Mouse (Mus musculus): ENCODE data around the gene Ankle1. TPM values are rescaled to one million over a fixed set of nuclear protein-coding genes. Genes with fewer than 3 reads are reported as not detected.

The Ankle1 gene
- polyA plus RNA-seq, 1 experiment from 2014 or later, result 34.8 TPM

DNA sequence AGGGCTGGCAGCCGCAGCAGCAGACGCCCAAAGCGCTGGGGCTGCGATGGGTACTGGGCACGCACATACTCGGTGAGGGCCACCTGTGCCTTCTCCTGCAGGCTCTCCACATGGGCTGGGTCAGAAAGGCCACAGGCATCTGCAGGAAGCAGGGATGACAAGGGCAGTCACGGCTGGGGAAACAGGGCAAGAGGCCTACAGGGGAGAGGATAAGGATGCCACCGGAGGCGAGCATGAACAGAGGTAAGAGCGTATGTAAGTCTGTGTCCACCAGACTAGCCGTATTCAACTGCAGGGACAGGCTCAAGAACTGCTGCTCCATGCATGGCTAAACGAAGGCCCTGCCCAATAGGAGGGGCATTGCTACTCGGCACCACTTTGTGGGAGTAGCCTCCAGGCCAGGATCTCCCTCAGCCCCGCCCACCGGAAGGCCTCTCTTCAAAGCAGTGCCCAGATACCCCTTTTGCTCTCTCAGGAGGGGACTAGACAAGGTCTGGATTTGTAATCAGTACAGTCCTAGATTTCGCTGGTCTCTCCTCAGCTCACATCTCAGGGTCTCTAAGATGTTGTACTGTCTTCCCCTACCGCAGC, 31.1 kb upstream of the Ankle1 start:
- H3K36me3 ChIP-seq, result peaks cover 34% of the 10 kb centered on the region
- H3K27ac ChIP-seq (replicated peaks), result no peak overlapping the region
- H3K27me3 ChIP-seq, result peaks cover 18% of the 10 kb centered on the region
- no peaks in the 10 kb centered on the region for H3K9me3 ChIP-seq
- no peak overlapping the region for H3K9ac ChIP-seq (replicated peaks)
- no peak for ATAC-seq (ENCODE audit: low FRiP score, low read depth)
- H3K4me1 ChIP-seq, result peaks cover 42% of the 10 kb centered on the region
- H3K4me3 ChIP-seq, result no peak overlapping the region
- H3K4me2 ChIP-seq (replicated peaks), result no peak overlapping the region
- WGBS, result 79% methylated on average over 17 of the region's 17 CpGs

DNA sequence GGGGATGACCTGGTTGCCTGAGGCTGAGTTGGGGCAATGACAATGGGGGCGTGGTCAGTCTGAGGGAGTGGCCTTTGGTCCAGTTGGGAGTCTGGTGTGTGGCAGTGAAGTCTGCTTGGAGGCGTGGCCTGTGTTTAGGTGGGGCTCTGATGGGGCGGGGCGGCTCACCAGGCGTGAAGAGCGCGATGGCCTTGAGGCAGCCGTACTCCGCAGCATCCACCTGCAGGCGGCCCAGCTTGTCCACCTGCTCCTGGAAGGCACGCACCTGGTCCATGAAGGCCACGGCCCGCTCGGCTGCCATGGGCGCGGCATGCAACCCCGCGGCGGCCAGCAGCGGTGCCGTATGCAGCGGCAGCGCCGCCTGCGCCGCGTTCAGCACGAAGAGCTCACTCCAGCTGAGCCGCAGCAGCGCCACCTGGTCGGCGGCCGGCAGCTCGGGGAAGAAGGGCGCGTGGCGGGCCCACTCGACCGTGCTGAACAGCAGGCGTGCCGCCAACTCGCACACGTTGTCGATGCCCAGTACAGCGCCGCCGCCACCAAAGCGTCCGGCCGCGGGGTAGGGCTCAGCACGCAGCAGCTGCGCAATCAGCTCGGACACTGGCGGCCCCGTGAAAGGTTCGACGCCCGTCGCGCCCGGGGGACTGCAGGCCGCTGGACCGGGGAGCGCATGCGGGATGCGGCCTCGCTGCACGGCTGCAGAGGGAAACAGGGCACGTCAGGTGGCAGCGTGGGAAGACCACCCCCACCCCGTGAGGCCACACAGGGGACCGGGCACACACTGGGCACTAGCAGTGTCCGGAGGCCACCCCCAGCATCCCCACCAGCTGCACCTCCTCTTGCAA, 30.0 kb upstream of the Ankle1 start:
- 6% methylated on average over 74 of the region's 74 CpGs for WGBS
- Histone ChIP-seq H3K27me3 (peaks cover 21% of the 10 kb centered on the region), H3K9me3 (no peaks in the 10 kb centered on the region), H3K9ac (replicated peaks) (peak overlapping the region; percentile 59), H3K4me2 (replicated peaks) (peak overlapping the region; percentile 56), H3K27ac (replicated peaks) (peak overlapping the region; percentile 68), H3K36me3 (peaks cover 31% of the 10 kb centered on the region), H3K4me3 (peak overlapping the region; percentile 38), H3K4me1 (peaks cover 46% of the 10 kb centered on the region)
- peak; percentile 3 for ATAC-seq (ENCODE audit: low FRiP score, low read depth)

DNA sequence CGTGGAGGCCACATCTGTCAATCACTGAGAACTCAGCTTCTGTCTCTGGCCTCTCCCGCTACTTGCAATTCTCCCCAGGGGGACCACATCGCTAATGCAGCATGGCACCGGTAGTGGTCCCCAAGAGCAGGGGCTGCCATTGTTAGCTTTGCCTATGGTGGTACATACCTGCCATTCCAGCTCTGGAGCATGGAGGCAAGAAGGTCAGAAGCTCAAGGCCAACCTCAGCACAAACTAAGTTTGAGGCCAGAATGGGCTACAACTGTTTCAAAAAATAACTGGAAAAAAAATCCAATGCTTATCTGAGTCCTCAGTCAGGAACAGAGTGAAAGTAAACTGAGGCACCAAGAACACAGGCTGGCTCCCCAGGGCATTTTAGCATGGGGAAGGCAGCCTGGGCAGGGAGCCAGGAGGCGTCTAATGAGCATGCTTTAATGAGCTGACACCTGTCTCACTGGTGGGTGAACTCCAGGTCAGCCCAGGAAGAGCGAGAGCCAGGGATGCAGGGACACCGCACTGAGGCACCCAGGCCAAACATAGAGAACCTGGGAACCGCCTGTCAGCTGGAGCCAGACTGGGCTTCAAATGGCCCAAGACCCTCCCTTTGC, 29.3 kb upstream of the Ankle1 start:
- Histone ChIP-seq H3K36me3 (peaks cover 31% of the 10 kb centered on the region), H3K9ac (replicated peaks) (no peak overlapping the region; the same call in 1 of the 2 replicates), H3K27ac (replicated peaks) (peak overlapping the region; percentile 68; the same call in 1 of the 2 replicates), H3K4me2 (replicated peaks) (peak overlapping the region; percentile 56), H3K4me1 (peaks cover 52% of the 10 kb centered on the region), H3K9me3 (no peaks in the 10 kb centered on the region), H3K4me3 (peak overlapping the region; percentile 38), H3K27me3 (peaks cover 24% of the 10 kb centered on the region)
- no peak for ATAC-seq (ENCODE audit: low FRiP score, low read depth)
- 40% methylated on average over 8 of the region's 8 CpGs for WGBS

DNA sequence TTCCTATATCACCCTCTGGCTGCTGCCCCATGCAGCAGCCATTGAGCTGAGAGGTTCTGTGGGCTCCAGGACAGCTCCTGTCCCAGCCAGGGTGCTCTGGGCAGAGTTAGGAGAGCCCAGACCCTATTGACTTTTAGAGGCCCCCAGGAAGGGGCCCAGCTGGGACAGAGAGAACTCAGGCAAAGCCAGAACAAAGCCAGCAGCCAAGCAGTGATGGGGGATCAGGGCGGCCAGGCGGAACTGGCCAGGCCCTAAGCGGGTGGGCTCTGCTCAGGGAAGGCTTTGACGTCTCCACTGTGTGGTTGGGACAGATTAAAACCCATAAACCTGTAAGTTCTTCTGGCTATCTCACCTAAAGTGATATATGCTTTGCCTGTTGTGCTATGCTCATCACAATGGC, 26.8 kb upstream of the Ankle1 start:
- 16% methylated on average over 4 of the region's 4 CpGs for WGBS
- peak overlapping the region; percentile 87 for H3K9ac ChIP-seq (replicated peaks)
- H3K4me3 ChIP-seq, result peak overlapping the region; percentile 84
- ATAC-seq (ENCODE audit: low FRiP score, low read depth), result no peak
- peaks cover 70% of the 10 kb centered on the region for H3K4me1 ChIP-seq
- H3K9me3 ChIP-seq, result no peaks in the 10 kb centered on the region
- peaks cover 24% of the 10 kb centered on the region for H3K27me3 ChIP-seq
- H3K4me2 ChIP-seq (replicated peaks), result peak overlapping the region; percentile 98
- peak overlapping the region; percentile 61 for H3K27ac ChIP-seq (replicated peaks)
- peaks cover 21% of the 10 kb centered on the region for H3K36me3 ChIP-seq

DNA sequence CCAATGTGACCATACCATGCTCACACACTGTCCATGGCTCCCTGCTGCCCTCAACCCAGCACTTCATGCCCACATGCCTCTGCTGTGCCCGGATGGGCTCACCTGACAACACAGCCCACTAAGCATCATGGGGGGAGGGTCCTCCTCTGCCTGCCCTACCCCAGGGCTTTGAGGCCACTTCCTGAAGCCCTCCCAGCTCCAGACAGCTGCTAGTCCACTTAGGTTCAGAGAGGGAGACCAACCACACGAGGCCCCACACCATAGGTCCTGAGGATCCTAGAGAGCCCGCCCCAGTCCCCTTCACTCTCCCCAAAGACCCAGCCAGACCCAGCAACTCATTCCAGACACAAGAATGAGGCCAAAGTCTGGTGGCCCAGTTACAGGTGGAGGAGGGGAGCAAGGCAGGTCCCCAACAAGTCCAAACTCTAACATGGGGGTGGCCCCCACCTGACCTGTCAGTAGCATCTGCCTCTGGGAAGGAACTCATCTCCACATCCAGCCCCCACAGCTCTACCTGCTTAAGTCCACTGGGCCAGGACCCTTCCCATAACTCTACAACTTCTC, 26.2 kb upstream of the Ankle1 start:
- Histone ChIP-seq H3K36me3 (peaks cover 15% of the 10 kb centered on the region), H3K27me3 (peaks cover 24% of the 10 kb centered on the region), H3K4me3 (peak overlapping the region; percentile 84), H3K9ac (replicated peaks) (peak overlapping the region; percentile 87), H3K9me3 (no peaks in the 10 kb centered on the region), H3K4me1 (peaks cover 70% of the 10 kb centered on the region), H3K4me2 (replicated peaks) (peak overlapping the region; percentile 98), H3K27ac (replicated peaks) (peak overlapping the region; percentile 61)
- no peak for ATAC-seq (ENCODE audit: low FRiP score, low read depth)
- WGBS, result 38% methylated on average over 3 of the region's 3 CpGs

DNA sequence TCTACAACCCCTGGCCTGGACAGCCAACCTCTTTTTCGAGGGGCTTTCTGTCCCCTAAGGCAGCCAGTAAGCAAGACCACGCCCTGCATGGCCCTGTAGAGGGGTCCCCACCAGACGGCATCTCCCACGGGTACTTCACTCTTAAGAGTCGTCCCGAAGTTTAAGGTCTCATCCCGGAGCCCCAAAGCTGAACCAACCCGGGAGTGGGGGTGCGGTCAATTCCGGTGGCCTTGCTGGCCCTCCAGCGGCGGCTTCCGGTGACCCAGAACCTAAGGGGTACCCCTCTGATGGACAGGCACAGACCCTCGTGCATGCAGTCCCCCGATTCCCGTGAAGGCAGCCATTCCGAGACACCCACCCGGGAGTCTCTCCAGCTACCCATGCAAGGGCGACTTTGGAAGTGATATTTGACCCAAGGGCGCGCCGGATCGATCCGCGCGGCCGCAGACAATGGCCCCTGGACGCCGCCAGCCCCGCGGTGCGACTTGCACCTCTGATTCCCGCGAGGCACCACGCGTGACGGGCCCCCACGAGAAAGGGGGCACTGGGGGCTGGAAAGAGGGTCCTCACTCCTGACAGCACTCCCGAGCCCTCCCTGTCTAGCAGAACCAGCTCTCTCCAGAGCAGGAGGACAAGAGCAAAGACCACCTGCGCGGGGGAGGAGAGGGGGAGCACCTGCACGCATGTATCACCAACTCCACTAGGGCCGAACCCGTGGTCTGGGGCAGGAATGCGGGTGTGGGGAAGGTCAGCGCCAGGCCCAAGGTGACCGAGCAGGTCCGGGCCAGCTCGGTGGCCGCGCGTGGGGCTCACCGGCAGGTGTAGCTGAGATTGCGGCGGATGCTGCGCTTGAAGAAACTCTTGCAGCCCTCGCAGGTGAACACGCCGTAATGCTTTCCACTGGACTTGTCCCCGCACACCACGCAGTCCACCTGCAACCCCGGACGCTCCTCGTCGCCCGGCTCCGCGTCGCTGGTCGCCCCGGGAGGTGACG, 25.3 kb upstream of the Ankle1 start:
- Histone ChIP-seq H3K4me2 (replicated peaks) (peak overlapping the region; percentile 98), H3K4me3 (peak overlapping the region; percentile 84), H3K36me3 (peaks cover 7% of the 10 kb centered on the region), H3K27me3 (peaks cover 24% of the 10 kb centered on the region), H3K9ac (replicated peaks) (peak overlapping the region; percentile 87), H3K9me3 (no peaks in the 10 kb centered on the region), H3K27ac (replicated peaks) (peak overlapping the region; percentile 92), H3K4me1 (peaks cover 64% of the 10 kb centered on the region)
- 1% methylated on average over 72 of the region's 72 CpGs for WGBS
- ATAC-seq (ENCODE audit: low FRiP score, low read depth), result no peak

DNA sequence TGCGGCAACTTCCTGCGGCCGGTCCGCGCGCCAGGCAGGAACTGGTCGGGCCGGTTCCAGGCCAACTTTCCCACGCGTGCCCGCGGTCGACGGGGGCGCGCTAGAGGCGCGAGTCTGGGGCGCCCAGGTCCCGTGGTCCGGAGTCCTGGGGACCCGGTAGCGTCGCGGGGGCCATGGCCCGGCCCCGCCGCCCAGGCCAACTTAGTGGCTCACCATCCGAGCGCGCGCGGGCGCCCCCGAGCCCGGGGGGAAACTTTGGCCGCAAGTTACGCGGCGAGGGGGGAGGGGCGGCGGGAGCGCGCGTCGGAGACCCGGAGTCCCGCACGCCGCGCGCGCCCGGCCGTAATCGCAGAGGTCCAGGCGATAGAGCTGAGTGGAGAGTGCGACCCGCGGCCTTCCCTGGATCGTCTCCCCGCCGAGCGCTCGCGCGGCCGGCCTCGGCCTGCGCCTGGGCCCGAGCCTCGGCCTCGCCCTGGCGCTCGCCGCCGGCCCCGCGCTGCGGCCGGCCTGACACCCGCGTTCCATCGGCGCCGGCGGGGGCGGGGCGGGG, 24.3 kb upstream of the Ankle1 start, which contains the start of gene Nr2f6:
Nr2f6 (minus strand) TSS at position 540 of the 550 bp plus-strand sequence.
- WGBS, result 1% methylated on average over 63 of the region's 89 CpGs
- peaks cover 54% of the 10 kb centered on the region for H3K4me1 ChIP-seq

DNA sequence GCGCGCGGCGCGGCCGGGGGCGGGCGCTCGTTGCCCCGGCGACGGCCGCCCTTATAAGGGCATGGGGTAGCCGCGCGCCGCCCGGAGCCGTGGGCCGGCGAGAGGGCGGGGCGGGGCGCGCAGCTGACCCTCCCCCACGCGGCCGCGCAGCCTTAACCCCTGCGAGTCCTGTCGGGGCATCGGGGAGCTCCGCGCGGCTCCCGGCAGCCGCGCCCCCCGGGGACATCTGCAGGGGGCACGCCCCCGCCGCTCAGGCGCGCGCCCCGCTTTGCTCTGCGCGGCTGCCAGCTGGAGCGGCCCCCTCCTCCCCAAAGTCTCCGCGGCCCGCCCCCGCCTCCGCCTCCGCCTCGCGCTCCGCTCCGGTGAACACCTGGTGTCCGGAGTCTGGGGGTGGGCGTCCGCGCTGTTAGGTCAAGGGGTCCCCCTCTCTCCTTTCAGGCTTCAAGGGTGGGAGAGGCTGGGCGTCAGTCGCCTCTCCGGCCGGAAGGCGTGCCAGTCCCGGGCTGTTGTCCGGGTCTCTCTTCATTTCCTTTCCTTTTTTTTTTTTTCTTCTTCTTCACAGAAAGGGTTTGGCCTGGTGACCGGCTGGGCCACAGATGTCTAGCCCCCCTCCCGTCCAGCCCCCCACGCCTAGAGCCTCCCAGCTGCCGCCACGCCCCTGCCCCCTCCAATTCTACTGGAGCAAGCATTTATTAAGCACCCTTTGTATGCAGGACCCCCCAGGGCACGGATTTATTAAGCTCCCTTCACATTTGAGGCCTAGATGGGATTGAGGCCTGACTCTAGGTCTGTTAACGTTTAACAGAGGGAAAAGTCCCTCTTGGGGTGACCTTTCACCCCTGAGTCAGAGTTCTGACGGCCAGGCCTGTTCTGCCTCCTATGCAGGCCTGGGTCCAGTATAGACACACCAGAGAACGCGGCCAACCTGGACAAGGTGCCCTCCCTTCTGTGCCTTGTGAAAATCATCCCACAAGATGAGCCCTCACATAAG, 23.5 kb upstream of the Ankle1 start:
- Histone ChIP-seq H3K4me1 (peaks cover 47% of the 10 kb centered on the region), H3K4me3 (peak overlapping the region; percentile 84), H3K4me2 (replicated peaks) (peak overlapping the region; percentile 98), H3K36me3 (peaks cover 4% of the 10 kb centered on the region; the same call in 1 of the 2 replicates), H3K9ac (replicated peaks) (peak overlapping the region; percentile 87), H3K27ac (replicated peaks) (peak overlapping the region; percentile 92), H3K27me3 (peaks cover 12% of the 10 kb centered on the region), H3K9me3 (no peaks in the 10 kb centered on the region)
- ATAC-seq (ENCODE audit: low FRiP score, low read depth), result peak; percentile 89
- WGBS, result under 1% methylated on average over 69 of the region's 80 CpGs

More for the DNA sequence above, 24.3 kb upstream of the Ankle1 start, which contains the start of gene Nr2f6:
- peaks cover 4% of the 10 kb centered on the region; the same call in 1 of the 2 replicates for H3K36me3 ChIP-seq
- peak within 1 kb of the TSS; percentile 92 for H3K27ac ChIP-seq (replicated peaks)
- no peaks in the 10 kb centered on the region for H3K9me3 ChIP-seq
- ATAC-seq (ENCODE audit: low FRiP score, low read depth), result peak; percentile 70
- H3K27me3 ChIP-seq, result peaks cover 20% of the 10 kb centered on the region
- peak within 1 kb of the TSS; percentile 98 for H3K4me2 ChIP-seq (replicated peaks)
- peak within 1 kb of the TSS; percentile 87 for H3K9ac ChIP-seq (replicated peaks)
- H3K4me3 ChIP-seq, result peak within 1 kb of the TSS; percentile 84

DNA sequence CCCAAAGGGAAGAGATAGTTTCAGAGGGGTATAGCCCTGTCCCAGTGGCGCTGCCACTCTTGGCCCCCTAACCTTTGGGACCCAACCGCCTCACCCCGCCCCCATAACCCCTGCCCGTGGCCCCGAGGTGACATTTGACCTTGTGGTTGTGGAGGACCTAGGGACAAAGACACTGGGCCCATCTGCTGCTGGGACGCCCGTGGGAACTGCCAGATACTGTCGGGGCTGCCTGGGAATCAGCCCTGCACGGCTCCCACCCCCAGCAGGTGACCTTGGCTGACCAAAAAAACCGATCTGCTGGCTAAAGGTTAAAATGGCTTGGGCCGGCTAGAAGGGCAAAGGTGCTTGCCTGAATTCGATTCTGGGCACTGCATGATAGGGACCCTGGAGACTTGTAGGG, 22.4 kb upstream of the Ankle1 start:
- 9% methylated on average over 12 of the region's 12 CpGs for WGBS
- peaks cover 6% of the 10 kb centered on the region; the same call in 1 of the 2 replicates for H3K27me3 ChIP-seq
- no peak overlapping the region for H3K4me2 ChIP-seq (replicated peaks)
- peak overlapping the region; percentile 92 for H3K27ac ChIP-seq (replicated peaks)
- H3K9me3 ChIP-seq, result no peaks in the 10 kb centered on the region
- no peak for ATAC-seq (ENCODE audit: low FRiP score, low read depth)
- peaks cover 47% of the 10 kb centered on the region for H3K4me1 ChIP-seq
- H3K36me3 ChIP-seq, result no peaks in the 10 kb centered on the region
- no peak overlapping the region for H3K9ac ChIP-seq (replicated peaks)
- no peak overlapping the region for H3K4me3 ChIP-seq

DNA sequence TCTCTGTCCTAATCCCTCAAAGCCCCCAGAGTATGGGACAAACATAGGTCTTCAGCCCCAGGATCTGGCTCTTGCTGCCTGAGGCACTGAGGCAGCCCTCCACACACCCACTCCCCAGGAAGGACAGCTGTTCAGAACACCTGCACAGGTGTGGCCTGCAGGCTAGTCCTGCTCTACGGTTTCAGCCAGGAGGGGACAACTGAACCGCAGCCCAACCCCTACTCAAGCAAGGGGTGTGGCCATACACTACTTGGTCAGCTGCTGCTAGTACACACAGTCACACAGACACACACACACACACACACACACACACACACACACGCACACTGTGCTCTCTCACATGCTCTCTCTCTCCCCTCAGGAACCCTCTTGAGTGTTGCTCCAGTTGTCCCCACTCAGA, 21.9 kb upstream of the Ankle1 start:
- H3K9ac ChIP-seq (replicated peaks), result no peak overlapping the region
- H3K4me2 ChIP-seq (replicated peaks), result no peak overlapping the region
- H3K27ac ChIP-seq (replicated peaks), result no peak overlapping the region
- H3K36me3 ChIP-seq, result no peaks in the 10 kb centered on the region
- H3K4me1 ChIP-seq, result peaks cover 44% of the 10 kb centered on the region
- peaks cover 6% of the 10 kb centered on the region; the same call in 1 of the 2 replicates for H3K27me3 ChIP-seq
- H3K9me3 ChIP-seq, result no peaks in the 10 kb centered on the region
- H3K4me3 ChIP-seq, result no peak overlapping the region
- 42% methylated on average over 3 of the region's 3 CpGs for WGBS
- ATAC-seq (ENCODE audit: low FRiP score, low read depth), result no peak

Measured in midbrain, embryonic 12.5 days (tissue).